Mouse (Mus musculus) testis, adult 2 months (tissue): ENCODE results near the gene Nfkbie.

Experiments used
- CTCF ChIP-seq: fragments of 200-500 bp; IDR thresholded peaks from 2 replicates; pipeline ENCODE4 v1.5.1; 2012; ENCODE audit warnings: low read depth, mild to moderate bottlenecking, inconsistent platforms, low read length, moderate library complexity; ENCODE audit not compliant: control insufficient read depth, insufficient read depth, insufficient replicate concordance
- POLR2A ChIP-seq: fragments of 200-500 bp; IDR thresholded peaks from 2 replicates; pipeline ENCODE4 v1.6.1; 2012; ENCODE audit warnings: low read depth, mild to moderate bottlenecking, inconsistent platforms, low read length, moderate library complexity; ENCODE audit not compliant: control insufficient read depth

GRCm38 (mm10) chr17:45554420-45554819 lies 1.1 kb upstream of the Nfkbie start:
- no peak for TF ChIP-seq CTCF
- TF ChIP-seq POLR2A, result no peak
